Mouse (Mus musculus) hindbrain, embryonic 15.5 days (tissue): ENCODE data around the gene Bfsp1. TPM values are rescaled to one million over a fixed set of nuclear protein-coding genes. Genes with fewer than 3 reads are reported as not detected.

ENCODE experiments used
- polyA plus RNA-seq: library from polyadenylated mRNA; unstranded; fragments of >200 nt; fragmentation: Nextera tagmentation; extraction: Ambion mirVana; gene quantifications from 2 replicates; pipeline ENCODE4 v1.2.1, GENCODE M21; 2015

The Bfsp1 gene
- polyA plus RNA-seq, 1 experiment from 2014 or later: 2.1 TPM

Other genes with a start within 250 kb of the Bfsp1 start
- 399 and 431 TPM in 2 replicates for gene Dstn, start 52.1 kb upstream of the Bfsp1 start, polyA plus RNA-seq
- gene Rrbp1, start 148.1 kb upstream of the Bfsp1 start, polyA plus RNA-seq: 32.3 and 37.5 TPM in 2 replicates
- gene Banf2, start 169.9 kb upstream of the Bfsp1 start, polyA plus RNA-seq: not detected in 2 replicates